Mouse (Mus musculus): ENCODE data around the gene Btbd9. TPM values are rescaled to one million over a fixed set of nuclear protein-coding genes. Genes with fewer than 3 reads are reported as not detected.

Gene Btbd9
- total and polyA plus RNA-seq, 2 experiments, result 12.7 to 12.8 TPM

- Histone ChIP-seq H3K36me3 (ENCODE audit: control insufficient read depth, insufficient read depth, low read length) (no peaks in the 10 kb centered on the region), H3K27me3 (ENCODE audit: control insufficient read depth, insufficient read depth, low read length) (no peaks in the 10 kb centered on the region), H3K9ac (ENCODE audit: low read depth, low read length) (no peak overlapping the region), H3K79me2 (ENCODE audit: control insufficient read depth, insufficient read depth, low read length) (no peaks in the 10 kb centered on the region), H3K27ac (replicated peaks; ENCODE audit: insufficient read depth, low read depth, low read length) (no peak overlapping the region), H3K4me1 (ENCODE audit: control insufficient read depth, insufficient read depth, low read length) (no peaks in the 10 kb centered on the region), H3K4me3 (ENCODE audit: insufficient read depth, low read depth, low read length) (no peak overlapping the region)
- WGBS, result 90% methylated on average over 4 of the region's 4 CpGs
- DNase-seq (ENCODE audit: extremely low read depth, low read depth, low spot score), result no peak
- TF ChIP-seq POLR2A (IDR thresholded peaks at IDR 0.05; ENCODE audit: extremely low read depth, insufficient read depth, low read length) (no peak), CTCF (IDR thresholded peaks at IDR 0.05; ENCODE audit: low read depth, low read length) (no peak)
These were observed 292.7 kb downstream of the Btbd9 start for GRCm38 (mm10) chr17:30283460-30284050.

GRCm38 (mm10) chr17:30283001-30283400 lies 293.3 kb downstream of the Btbd9 start:
- H3K27ac ChIP-seq (replicated peaks; ENCODE audit: insufficient read depth, low read depth, low read length), result no peak overlapping the region
- H3K79me2 ChIP-seq (ENCODE audit: control insufficient read depth, insufficient read depth, low read length), result no peaks in the 10 kb centered on the region
- no peaks in the 10 kb centered on the region for H3K36me3 ChIP-seq (ENCODE audit: control insufficient read depth, insufficient read depth, low read length)
- H3K27me3 ChIP-seq (ENCODE audit: control insufficient read depth, insufficient read depth, low read length), result no peaks in the 10 kb centered on the region
- TF ChIP-seq POLR2A (IDR thresholded peaks at IDR 0.05; ENCODE audit: extremely low read depth, insufficient read depth, low read length), result no peak
- no peak for TF ChIP-seq CTCF (IDR thresholded peaks at IDR 0.05; ENCODE audit: low read depth, low read length)
- no peak overlapping the region for H3K9ac ChIP-seq (ENCODE audit: low read depth, low read length)
- no peak overlapping the region for H3K4me3 ChIP-seq (ENCODE audit: insufficient read depth, low read depth, low read length)
- H3K4me1 ChIP-seq (ENCODE audit: control insufficient read depth, insufficient read depth, low read length), result no peaks in the 10 kb centered on the region
- no peak for DNase-seq (ENCODE audit: extremely low read depth, low read depth, low spot score)

GRCm38 (mm10) chr17:30280323-30281118 lies 295.8 kb downstream of the Btbd9 start:
- Histone ChIP-seq H3K4me3 (ENCODE audit: insufficient read depth, low read depth, low read length) (no peak overlapping the region), H3K9ac (ENCODE audit: low read depth, low read length) (no peak overlapping the region), H3K36me3 (ENCODE audit: control insufficient read depth, insufficient read depth, low read length) (no peaks in the 10 kb centered on the region), H3K27ac (replicated peaks; ENCODE audit: insufficient read depth, low read depth, low read length) (no peak overlapping the region), H3K79me2 (ENCODE audit: control insufficient read depth, insufficient read depth, low read length) (no peaks in the 10 kb centered on the region), H3K27me3 (ENCODE audit: control insufficient read depth, insufficient read depth, low read length) (no peaks in the 10 kb centered on the region), H3K4me1 (ENCODE audit: control insufficient read depth, insufficient read depth, low read length) (no peaks in the 10 kb centered on the region)
- no peak for DNase-seq (ENCODE audit: extremely low read depth, low read depth, low spot score)
- no peak for TF ChIP-seq CTCF (IDR thresholded peaks at IDR 0.05; ENCODE audit: low read depth, low read length)
- TF ChIP-seq POLR2A (IDR thresholded peaks at IDR 0.05; ENCODE audit: extremely low read depth, insufficient read depth, low read length), result no peak
- WGBS, result 80% methylated on average over 7 of the region's 7 CpGs

- WGBS, result 92% methylated on average over 5 of the region's 5 CpGs
These were observed 296.6 kb downstream of the Btbd9 start for GRCm38 (mm10) chr17:30279684-30280083.

GRCm38 (mm10) chr17:30278596-30279378 lies 297.5 kb downstream of the Btbd9 start:
- H3K27me3 ChIP-seq (ENCODE audit: control insufficient read depth, insufficient read depth, low read length), result no peaks in the 10 kb centered on the region
- H3K27ac ChIP-seq (replicated peaks; ENCODE audit: insufficient read depth, low read depth, low read length), result no peak overlapping the region
- no peaks in the 10 kb centered on the region for H3K36me3 ChIP-seq (ENCODE audit: control insufficient read depth, insufficient read depth, low read length)
- no peak overlapping the region for H3K9ac ChIP-seq (ENCODE audit: low read depth, low read length)
- H3K4me3 ChIP-seq (ENCODE audit: insufficient read depth, low read depth, low read length), result no peak overlapping the region
- WGBS, result 75% methylated on average over 16 of the region's 16 CpGs
- no peaks in the 10 kb centered on the region for H3K4me1 ChIP-seq (ENCODE audit: control insufficient read depth, insufficient read depth, low read length)
- no peak for TF ChIP-seq POLR2A (IDR thresholded peaks at IDR 0.05; ENCODE audit: extremely low read depth, insufficient read depth, low read length)
- no peak for TF ChIP-seq CTCF (IDR thresholded peaks at IDR 0.05; ENCODE audit: low read depth, low read length)
- DNase-seq (ENCODE audit: extremely low read depth, low read depth, low spot score), result no peak
- H3K79me2 ChIP-seq (ENCODE audit: control insufficient read depth, insufficient read depth, low read length), result no peaks in the 10 kb centered on the region

More at GRCm38 (mm10) chr17:30279684-30280083, 296.6 kb downstream of the Btbd9 start:
- H3K9ac ChIP-seq (ENCODE audit: low read depth, low read length), result no peak overlapping the region
- no peaks in the 10 kb centered on the region for H3K4me1 ChIP-seq (ENCODE audit: control insufficient read depth, insufficient read depth, low read length)
- H3K27ac ChIP-seq (replicated peaks; ENCODE audit: insufficient read depth, low read depth, low read length), result no peak overlapping the region
- H3K36me3 ChIP-seq (ENCODE audit: control insufficient read depth, insufficient read depth, low read length), result no peaks in the 10 kb centered on the region
- no peaks in the 10 kb centered on the region for H3K27me3 ChIP-seq (ENCODE audit: control insufficient read depth, insufficient read depth, low read length)
- no peaks in the 10 kb centered on the region for H3K79me2 ChIP-seq (ENCODE audit: control insufficient read depth, insufficient read depth, low read length)
- TF ChIP-seq CTCF (IDR thresholded peaks at IDR 0.05; ENCODE audit: low read depth, low read length) (no peak), POLR2A (IDR thresholded peaks at IDR 0.05; ENCODE audit: extremely low read depth, insufficient read depth, low read length) (no peak)
- H3K4me3 ChIP-seq (ENCODE audit: insufficient read depth, low read depth, low read length), result no peak overlapping the region
- no peak for DNase-seq (ENCODE audit: extremely low read depth, low read depth, low spot score)
